Mouse (Mus musculus): ENCODE measurements around the gene Tst. TPM values are rescaled to one million over a fixed set of nuclear protein-coding genes. Genes with fewer than 3 reads are reported as not detected.

Gene Tst
- polyA plus RNA-seq, 1 experiment from 2014 or later: 363 TPM

GRCm38 (mm10) chr15:78351586-78352165, 54.0 kb downstream of the Tst start:
- H3K27me3 ChIP-seq (ENCODE audit: insufficient read depth, low read length): no peaks in the 10 kb centered on the region
- no peaks in the 10 kb centered on the region for H3K36me3 ChIP-seq (replicated peaks; ENCODE audit: insufficient read depth, low read length)
- WGBS (ENCODE audit: insufficient replicate concordance): 53% methylated on average over 3 of the region's 3 CpGs
- H3K9me3 ChIP-seq (ENCODE audit: low read length): no peaks in the 10 kb centered on the region
- peaks cover 3% of the 10 kb centered on the region; the same call in 1 of the 2 replicates for H3K4me1 ChIP-seq (ENCODE audit: insufficient read depth)
- TF ChIP-seq CTCF (IDR thresholded peaks at IDR 0.05; ENCODE audit: low read depth) (no peak), EP300 (IDR thresholded peaks at IDR 0.05; ENCODE audit: low read depth) (no peak)
- no peak overlapping the region for H3K4me2 ChIP-seq (ENCODE audit: low read depth, low read length)
- H3K9ac ChIP-seq (replicated peaks): no peak overlapping the region
- no peak for ATAC-seq
- H3K27ac ChIP-seq (ENCODE audit: low read depth): no peak overlapping the region
- H3K4me3 ChIP-seq (ENCODE audit: low read depth, low read length): no peak overlapping the region
- DNase-seq: no peak

Other genes starting within 250 kb of the Tst start
- 24.4 and 25.3 TPM in 2 replicates for gene Ift27, start 231.8 kb downstream of the Tst start, polyA plus RNA-seq (2015; fragmentation: Nextera tagmentation; extraction: Ambion mirVana)
- gene Pvalb, start 199.5 kb downstream of the Tst start, polyA plus RNA-seq (2015; fragmentation: Nextera tagmentation; extraction: Ambion mirVana): 2.4 TPM in 1 of 2 replicates, not detected in the other
- gene Ncf4, start 161.1 kb downstream of the Tst start, polyA plus RNA-seq (2015; fragmentation: Nextera tagmentation; extraction: Ambion mirVana): 55.5 and 56.7 TPM in 2 replicates
- 2.2 and 2.6 TPM in 2 replicates for gene Csf2rb2, start 100.2 kb downstream of the Tst start, polyA plus RNA-seq (2015; fragmentation: Nextera tagmentation; extraction: Ambion mirVana)
- gene Csf2rb, start 80.2 kb downstream of the Tst start, polyA plus RNA-seq (2015; fragmentation: Nextera tagmentation; extraction: Ambion mirVana): 8.9 and 9.6 TPM in 2 replicates
- gene Tex33, start 10.0 kb downstream of the Tst start, polyA plus RNA-seq (2015; fragmentation: Nextera tagmentation; extraction: Ambion mirVana): not detected in 2 replicates
- 4.3 and 7.0 TPM in 2 replicates for gene Mpst, start 509 bp upstream of the Tst start, polyA plus RNA-seq (2015; fragmentation: Nextera tagmentation; extraction: Ambion mirVana)
- gene Kctd17, start 22.7 kb upstream of the Tst start, polyA plus RNA-seq (2015; fragmentation: Nextera tagmentation; extraction: Ambion mirVana): 6.0 and 6.1 TPM in 2 replicates
- gene Tmprss6, start 62.7 kb upstream of the Tst start, polyA plus RNA-seq (2015; fragmentation: Nextera tagmentation; extraction: Ambion mirVana): 73.4 and 80.3 TPM in 2 replicates
- 2.0 and 2.1 TPM in 2 replicates for gene Il2rb, start 89.4 kb upstream of the Tst start, polyA plus RNA-seq (2015; fragmentation: Nextera tagmentation; extraction: Ambion mirVana)
- 4.3 and 4.4 TPM in 2 replicates for gene C1qtnf6, start 125.5 kb upstream of the Tst start, polyA plus RNA-seq (2015; fragmentation: Nextera tagmentation; extraction: Ambion mirVana)
- gene Sstr3, start 138.8 kb upstream of the Tst start, polyA plus RNA-seq (2015; fragmentation: Nextera tagmentation; extraction: Ambion mirVana): not detected in 2 replicates
- gene Rac2, start 166.9 kb upstream of the Tst start, polyA plus RNA-seq (2015; fragmentation: Nextera tagmentation; extraction: Ambion mirVana): 120 and 127 TPM in 2 replicates
- 11.5 and 13.3 TPM in 2 replicates for gene Cyth4, start 191.1 kb upstream of the Tst start, polyA plus RNA-seq (2015; fragmentation: Nextera tagmentation; extraction: Ambion mirVana)